Mouse (Mus musculus) small intestine, adult 2 months (tissue): Measurements from ENCODE around the gene Atp6v0a4.

ENCODE experiments used
- CTCF ChIP-seq: fragments of 200-500 bp; IDR thresholded peaks from 2 replicates; pipeline ENCODE4 v1.5.1; 2012; ENCODE audit warnings: low read depth, mild to moderate bottlenecking, control low read depth, inconsistent platforms, low read length, moderate library complexity, mixed read lengths; ENCODE audit not compliant: insufficient replicate concordance, insufficient read length; ENCODE audit errors: extremely low read depth
- POLR2A ChIP-seq: fragments of 200-500 bp; IDR thresholded peaks from 2 replicates; pipeline ENCODE4 v1.6.1; 2012; ENCODE audit warnings: low read depth, mild to moderate bottlenecking, control low read depth, inconsistent platforms, low read length, moderate library complexity

DNA sequence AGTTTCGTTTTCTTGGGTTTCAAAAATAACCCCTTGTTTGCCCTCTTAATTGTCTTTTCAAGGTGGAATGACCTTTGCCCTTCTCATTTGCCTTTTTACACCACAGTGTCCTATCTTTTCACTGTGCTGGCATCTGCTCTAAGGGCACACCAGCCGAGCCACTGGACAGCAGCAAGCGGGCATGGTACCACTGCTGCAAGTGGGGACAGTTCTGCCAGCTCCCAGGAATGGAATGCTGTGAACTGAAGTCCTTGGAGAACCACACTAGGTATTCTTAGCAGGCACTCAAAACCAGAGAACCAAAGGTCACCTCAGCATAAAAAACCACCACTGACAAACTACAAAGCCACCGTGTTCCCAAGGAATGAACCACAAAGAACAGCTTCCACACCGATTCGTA, 1.6 kb downstream of the Atp6v0a4 start:
- TF ChIP-seq POLR2A (no peak), CTCF (no peak)
